ENCODE assay signal across 21 mouse cellular contexts in the genomic region with DNA sequence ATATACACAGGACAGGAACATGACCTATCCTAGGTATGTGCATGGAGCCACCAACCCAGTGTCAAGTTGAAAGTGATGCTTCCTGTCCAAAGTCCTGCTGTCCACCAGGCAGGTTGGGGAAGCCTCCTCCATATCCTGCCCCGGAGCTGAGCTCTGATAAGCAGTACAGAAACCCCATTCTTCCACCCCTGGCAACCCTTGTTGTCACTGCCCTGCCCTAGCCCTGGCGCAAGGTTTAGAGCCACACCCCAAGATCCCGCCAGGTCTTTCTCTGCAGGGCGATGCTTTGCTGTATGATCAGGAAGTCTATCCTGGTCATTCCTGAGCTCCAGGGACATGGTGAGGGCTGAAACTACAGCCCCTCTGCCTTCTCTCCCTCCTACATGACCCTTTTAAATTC.
"Had no signal": no experiment of that assay in that cellular context is flagged by ENCODE, and none has a peak within 500 bp of the region (broad histone marks: within the 10 kb centered on the region; RNA-seq: fewer than 3 reads in every experiment).

No protein-coding gene starts in this region.

- H3K9ac ChIP-seq: liver, embryonic 13.5 days; liver, embryonic 15.5 days; liver, postnatal 0 days; lung, embryonic 15.5 days; midbrain, embryonic 13.5 days; midbrain, embryonic 15.5 days; neural tube, embryonic 13.5 days; neural tube, embryonic 15.5 days had no signal

- H3K9me3 ChIP-seq: liver, embryonic 13.5 days; liver, embryonic 15.5 days; lung, embryonic 15.5 days; midbrain, embryonic 13.5 days; midbrain, embryonic 15.5 days; neural tube, embryonic 13.5 days; neural tube, embryonic 15.5 days had no signal

- H3K4me2 ChIP-seq: liver, embryonic 13.5 days; liver, embryonic 15.5 days; lung, embryonic 15.5 days; midbrain, embryonic 11.5 days; midbrain, embryonic 13.5 days; midbrain, embryonic 15.5 days; neural tube, embryonic 13.5 days; neural tube, embryonic 15.5 days had no signal

- H3K27me3 ChIP-seq: liver, embryonic 13.5 days; liver, embryonic 15.5 days; lung, embryonic 15.5 days; midbrain, embryonic 15.5 days; neural tube, embryonic 13.5 days; neural tube, embryonic 15.5 days had no signal

- DNase-seq: liver, embryonic 13.5 days; liver, postnatal 0 days; lung, adult 2 months; lung, postnatal 14 days; lung, postnatal 4 days; right cerebral cortex, adult 18-20 months; right cerebral cortex, postnatal 25 days; right cerebral cortex, postnatal 4 days; spleen, adult 18-20 months; thymus, adult 2 months; thymus, postnatal 14 days; thymus, postnatal 36 days had no signal

- H3K4me3 ChIP-seq: liver, embryonic 13.5 days; liver, embryonic 15.5 days; lung, embryonic 15.5 days; midbrain, embryonic 13.5 days; midbrain, embryonic 15.5 days; myocyte; neural tube, embryonic 13.5 days; neural tube, embryonic 15.5 days had no signal

- ATAC-seq: liver, postnatal 0 days; lung, postnatal 0 days; midbrain, embryonic 13.5 days; midbrain, embryonic 15.5 days had no signal

- H3K27ac ChIP-seq: liver, embryonic 13.5 days; liver, embryonic 15.5 days; lung, embryonic 15.5 days; midbrain, embryonic 13.5 days; midbrain, embryonic 15.5 days; neural tube, embryonic 13.5 days; neural tube, embryonic 15.5 days had no signal

- H3K4me1 ChIP-seq: liver, embryonic 13.5 days; liver, embryonic 15.5 days; midbrain, embryonic 15.5 days had no signal

- H3K36me3 ChIP-seq: liver, embryonic 13.5 days; liver, embryonic 15.5 days; lung, embryonic 15.5 days; midbrain, embryonic 13.5 days; midbrain, embryonic 15.5 days; neural tube, embryonic 13.5 days; neural tube, embryonic 15.5 days had no signal
